Mouse (Mus musculus) left cerebral cortex, adult 8-10 months (tissue): Measurements from ENCODE around the gene Fer. TPM values are rescaled to one million over a fixed set of nuclear protein-coding genes. Genes with fewer than 3 reads are reported as not detected.
"Not testable (repeated sequence)": the region's sequence is repeated elsewhere in the genome, so short reads cannot be mapped to it uniquely, and the experiment has no call there.

Experiments used
- DNase-seq, 2 experiments: peaks; one replicate each; pipeline ENCODE4 v3.0.0; 2022; ENCODE audit warnings: low spot score in 2 of 2
- total RNA-seq, 4 experiments: library from RNA; stranded (reverse); gene quantifications; 2 replicates each; pipeline ENCODE4 v1.2.4; 2022

Gene Fer
- total RNA-seq, result 10 to 100 TPM; 30.3 to 33.7 (median 30.9) TPM

DNA sequence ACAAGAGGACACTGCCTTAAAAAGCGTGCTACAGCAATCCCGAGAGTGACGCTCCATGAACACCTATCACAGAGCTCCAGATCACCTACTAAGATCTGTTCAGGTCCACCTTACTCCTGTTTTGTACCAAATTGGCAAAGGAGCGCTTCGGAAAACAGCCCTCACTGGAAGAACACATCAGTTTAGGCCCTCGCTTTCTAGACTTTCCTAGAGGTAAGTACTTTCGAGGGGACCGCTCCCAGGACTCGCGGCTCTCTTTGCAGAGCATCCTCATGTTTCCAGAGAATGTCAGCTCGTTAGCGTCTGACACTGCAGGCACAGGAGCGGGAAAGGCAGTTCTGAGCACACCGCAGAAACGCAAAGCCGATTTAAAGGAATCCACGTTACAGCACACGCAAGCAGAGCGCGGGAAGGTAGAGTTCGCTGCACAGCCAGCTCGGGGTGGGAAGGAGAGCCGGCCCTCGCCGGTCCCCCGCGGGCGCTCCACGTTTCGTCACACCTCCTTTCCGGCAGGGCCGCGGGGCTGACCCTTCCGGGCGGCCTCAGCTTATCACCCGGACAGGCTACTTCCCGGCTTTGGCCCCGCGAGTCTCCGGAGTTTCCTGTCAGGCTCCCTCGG, at the start of gene Fer:
TSS of gene Fer (plus strand) at position 51 of the 619 bp plus-strand sequence.
- peak in 1 of 2 experiments; percentile 14 for DNase-seq

DNA sequence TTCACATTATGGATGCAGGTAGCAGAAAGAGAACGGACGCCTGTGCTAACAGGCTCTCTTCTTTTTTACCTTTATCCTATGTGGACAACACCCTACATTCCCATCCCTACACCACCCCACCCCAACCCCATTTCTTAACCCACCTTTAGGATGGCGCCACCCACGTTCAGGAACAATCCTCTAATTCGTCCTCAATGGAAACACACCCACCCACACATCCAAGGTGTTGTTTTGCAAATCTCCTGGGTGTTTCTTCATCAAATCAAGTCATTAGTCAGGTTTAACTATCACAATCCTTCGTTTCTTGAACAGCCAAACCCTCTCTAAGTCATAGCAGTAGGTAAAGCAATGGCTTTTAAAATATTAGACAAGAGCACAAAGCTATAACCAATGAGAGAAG, 49.3 kb upstream of the Fer start:
- DNase-seq, result no peak

DNA sequence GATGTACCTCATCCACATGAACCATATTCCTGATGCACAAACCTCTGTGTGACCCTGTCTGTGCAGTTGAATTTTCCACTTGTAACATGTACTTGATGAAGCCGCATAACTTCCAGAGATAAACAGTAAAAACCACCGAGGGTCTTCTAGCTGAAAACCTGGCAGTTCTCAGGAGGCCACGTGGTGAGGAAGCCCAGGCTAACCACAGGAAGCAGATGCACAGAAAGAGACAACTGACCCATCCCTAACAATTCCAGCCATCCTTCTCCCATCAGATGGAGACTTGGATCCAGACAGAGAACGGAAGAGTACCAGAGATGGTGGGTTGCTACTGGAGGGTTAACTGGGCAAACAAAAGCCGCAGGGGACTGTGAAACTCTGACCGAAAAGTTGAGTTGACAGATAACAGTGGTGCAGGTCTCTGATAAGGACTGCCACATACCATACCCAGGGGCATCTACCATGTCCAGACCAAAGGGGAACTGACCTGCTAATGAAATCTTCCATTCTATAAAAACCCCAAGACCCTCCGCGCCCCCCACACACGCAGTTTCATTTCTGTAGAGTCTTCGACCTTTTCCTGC, 44.3 kb upstream of the Fer start:
- no peak for DNase-seq

DNA sequence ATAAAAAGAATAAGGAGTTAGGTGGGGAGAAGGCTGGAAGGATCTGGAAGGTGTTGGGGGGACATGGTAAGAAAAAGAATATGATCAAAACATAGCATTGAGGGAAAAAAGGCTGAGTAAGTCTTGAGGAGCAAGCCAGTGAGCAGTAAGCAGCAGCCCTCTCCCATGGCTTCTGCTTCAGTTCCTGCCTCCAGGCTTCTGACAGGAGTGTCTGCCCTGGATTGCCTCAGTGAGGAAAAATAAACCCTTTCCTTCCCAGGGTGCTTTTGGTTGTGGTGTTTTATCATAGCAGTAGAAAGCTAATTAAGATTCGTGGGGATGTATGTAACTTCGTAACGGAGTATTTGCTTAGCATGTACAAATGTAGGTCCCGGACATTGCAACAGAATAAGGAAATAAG, 38.7 kb upstream of the Fer start:
- no peak for DNase-seq

DNA sequence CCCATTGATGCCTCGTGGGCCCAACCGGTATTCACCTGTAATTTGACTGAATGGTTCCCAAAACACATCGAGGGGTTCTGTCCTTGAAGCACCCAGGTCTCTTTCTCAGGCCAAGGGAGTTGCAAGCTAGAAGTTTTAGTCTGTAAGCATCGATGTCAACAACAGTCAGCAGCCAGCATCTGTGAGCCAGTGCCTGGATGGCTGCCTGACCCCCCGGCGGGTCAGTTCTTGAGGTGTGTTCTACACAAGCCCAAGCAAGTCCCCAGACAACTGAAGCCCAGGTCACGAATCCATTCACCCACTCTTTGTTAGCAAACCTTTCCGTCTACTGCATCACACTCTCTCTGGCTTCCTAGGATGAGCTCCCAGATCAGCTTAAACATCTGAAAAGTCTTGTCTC, 36.7 kb upstream of the Fer start:
- no peak for DNase-seq

DNA sequence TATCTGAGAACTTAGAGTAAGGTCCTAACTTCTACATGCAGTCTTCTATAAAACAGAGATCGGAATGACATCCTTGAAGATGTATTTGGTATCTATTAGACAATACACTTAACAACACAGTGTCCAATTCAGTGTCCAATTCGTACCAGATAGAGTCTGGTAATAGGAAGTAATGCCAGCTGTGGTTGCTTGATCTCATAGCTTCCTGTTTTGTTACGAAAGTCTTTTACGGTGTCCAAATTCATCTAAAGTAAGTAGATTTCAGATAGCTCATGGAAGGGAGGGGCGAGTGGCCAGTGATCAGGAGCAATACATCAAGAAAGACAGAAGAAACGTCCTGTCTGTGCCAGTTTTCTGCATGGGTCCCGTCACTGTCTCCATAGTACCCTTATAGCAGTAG, 36.1 kb upstream of the Fer start:
- no peak for DNase-seq

DNA sequence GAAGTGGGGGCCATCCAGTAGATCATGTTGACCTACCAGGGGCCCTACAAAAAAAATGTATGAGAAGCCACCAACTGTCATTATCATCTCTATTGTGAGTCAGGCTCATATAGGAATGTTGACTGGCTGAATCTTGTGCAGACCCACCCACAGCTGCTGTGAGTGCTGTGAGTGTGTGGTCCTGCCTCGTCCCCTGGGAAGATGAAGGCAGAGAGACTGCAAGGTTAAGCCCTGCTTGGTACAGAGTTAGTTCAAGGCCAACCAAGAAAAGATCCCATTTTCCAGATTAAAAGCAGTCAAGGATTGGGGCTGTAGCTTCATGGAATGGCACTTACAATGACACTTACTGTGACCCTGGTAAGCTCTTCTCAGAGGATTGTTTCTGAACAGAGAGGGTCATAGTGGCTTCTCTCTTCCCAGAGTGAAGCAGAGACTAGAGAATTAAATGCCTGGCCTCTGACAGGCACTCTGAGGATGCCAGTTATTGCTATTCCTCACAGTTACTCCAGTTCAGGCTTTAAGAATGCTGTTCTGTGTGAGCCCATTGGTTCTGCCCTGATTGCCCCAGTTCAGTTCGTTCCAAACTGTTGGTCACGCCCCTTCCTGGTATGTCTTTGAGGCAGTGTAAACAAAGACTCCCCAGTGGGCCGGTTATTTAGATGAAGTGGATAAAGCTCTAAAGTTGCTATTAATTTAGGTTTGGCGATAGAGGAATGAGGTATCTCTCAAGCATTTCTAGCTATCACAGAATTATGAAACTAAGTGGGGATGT, 34.1 kb upstream of the Fer start:
- DNase-seq, result no peak

DNA sequence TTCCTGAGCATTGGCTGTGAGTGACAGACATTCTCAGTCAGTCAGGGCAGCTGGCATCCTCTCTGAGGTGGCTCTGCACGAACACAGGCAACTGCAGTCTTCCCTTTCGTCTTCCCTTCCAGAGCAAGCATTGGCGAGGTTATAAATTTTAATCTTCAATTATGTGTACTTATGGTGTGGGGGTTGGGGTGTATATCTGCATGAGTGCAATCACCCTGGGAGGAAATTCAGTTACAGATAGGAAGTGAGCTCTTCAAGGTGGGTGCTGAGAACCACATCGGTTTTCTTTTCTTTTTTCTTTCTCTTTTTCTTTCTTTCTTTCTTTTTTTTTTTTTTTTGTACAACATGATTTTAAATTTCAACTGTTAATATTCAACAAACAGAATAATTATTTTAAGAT, 31.3 kb upstream of the Fer start:
- DNase-seq, result no peak

DNA sequence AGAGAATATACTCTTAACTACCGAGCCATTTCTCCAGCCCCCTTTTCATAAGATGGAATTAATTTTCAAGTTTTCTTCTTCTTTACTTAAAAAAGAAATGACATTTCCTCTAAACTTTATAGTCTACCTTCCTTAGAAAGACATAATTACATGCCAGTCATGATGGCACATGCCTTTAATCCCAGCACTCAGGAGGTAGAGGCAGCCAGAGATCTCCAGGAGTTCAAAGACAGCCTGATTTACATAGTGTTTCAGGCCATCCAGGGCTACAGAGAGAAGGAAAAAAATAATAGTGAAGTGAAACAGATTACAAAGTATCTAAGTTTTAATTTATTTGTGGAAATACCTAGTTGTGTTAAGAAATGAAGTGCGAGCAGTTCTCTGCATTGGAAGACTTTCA, 26.6 kb upstream of the Fer start:
- DNase-seq, result no peak

DNA sequence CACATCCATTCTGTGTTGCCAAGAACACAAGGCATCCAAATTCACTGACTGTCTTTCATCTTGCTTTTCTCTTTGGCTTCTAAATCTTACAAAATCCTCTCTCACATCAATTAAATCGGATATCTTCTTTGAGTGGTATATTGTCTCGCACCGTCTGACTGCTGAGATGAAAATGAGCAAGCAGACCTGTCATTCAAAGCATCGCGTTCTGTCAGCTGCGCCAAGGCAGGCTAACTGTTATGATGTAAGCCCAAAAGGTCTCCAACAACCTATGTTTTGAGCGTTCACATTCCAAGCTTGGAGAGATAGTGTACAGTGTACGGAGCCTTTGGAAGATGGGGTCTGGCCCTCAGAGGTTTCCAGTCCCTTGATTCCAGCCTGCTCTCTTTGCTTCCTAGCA, 26.2 kb upstream of the Fer start:
- DNase-seq, result no peak

DNA sequence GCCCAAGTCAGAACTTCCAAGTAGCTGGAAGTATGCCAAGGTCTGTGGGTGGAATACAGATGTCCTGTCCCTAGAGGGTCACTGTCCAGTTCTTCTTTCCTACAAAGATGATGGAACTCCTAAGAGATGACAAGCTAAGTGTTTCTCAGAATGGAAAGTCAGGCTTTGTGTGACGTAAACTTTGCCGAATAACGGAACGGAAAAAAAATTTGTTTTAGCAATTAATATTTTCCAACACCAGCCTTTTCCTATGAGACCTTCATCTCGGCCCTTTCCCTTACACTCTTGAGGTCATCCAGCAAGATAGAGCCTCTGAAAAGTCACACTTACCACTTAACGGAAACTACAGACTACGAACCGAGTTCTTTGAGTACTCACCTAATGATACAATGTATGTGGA, 24.7 kb upstream of the Fer start:
- no peak for DNase-seq

DNA sequence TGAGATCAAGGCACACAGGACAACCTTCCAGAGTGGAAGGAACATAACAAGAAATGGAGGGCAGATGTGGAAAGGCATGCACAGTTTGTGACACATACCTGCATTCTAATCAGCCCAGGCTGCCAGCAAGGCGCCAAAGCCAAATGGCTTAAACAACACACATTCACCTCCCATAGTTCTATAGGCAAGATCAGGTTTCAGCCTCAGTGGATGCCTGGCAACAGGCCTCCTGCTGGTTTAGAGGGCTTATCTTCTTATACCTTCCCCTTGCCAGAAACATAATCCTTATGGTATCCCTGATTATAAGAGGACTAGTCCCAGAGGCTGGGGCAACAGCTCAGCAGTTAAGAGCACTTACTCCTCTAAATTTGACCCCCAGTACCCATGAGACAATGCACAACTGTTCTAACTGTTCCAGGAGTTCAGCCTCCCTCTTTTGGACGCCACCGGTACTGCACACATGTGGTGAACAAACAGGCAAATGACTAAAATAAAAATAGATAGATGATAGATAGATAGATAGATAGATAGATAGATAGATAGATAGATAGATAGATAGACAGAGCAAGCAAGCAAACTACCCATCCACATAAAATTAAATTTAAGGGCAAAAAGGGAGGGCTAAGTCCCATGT, 23.1 kb upstream of the Fer start:
- no peak for DNase-seq

DNA sequence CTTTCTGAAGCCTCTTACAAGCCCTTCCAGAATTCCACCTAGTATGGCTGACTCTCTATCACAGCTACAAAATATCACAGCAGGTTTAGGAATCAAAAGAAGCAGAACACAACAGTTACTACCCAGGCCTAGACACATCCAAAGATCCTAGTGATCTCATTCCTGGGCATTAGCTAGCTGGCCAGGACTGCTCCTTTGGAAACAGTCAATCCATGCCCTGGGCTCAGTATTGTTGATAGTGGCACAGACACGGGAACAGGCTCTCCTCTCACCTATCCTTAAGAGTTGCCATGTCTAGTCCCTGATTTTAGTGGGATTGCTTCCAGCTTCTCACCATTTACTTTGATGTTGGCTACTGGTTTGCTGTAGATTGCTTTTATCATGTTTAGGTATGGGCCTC, 20.6 kb upstream of the Fer start:
- no peak for DNase-seq

DNA sequence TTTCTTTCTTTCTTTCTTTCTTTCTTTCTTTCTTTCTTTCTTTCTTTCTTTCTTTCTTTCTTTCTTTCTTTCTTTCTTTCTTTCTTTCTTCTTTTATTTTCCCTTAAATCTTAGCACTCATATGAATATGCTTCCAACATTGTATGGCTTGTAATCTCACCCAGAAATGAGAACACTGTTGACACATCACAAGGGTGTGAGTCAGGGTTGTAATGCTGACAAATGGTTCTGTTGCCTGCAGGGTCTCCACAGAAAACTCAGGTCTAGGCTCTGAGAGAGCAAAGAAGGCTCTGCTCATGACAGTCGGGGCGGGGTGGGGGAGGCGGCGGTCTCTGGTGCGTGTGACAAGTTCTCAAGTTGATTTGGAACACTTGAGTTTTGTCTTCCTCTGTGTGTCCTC, 17.9 kb upstream of the Fer start:
- no peak for DNase-seq

DNA sequence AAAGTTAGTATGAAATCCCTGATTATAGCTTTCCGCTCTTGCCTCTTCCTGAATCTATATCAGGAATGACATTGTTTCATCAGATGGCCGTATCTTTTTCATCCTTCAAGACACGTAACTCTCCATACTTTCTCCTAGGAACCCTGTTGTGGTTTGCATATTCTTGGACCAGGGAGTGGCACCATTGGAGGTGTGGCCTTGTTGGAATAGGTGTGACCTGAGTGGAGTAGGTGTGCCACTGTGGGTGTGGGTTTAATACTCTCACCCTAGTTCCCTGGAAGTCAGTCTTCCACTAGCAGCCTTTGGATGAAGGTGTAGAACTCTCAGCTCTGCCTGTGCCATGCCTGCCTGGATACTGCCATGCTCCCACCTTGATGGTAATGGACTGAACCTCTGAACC, 17.1 kb upstream of the Fer start:
- not testable (repeated sequence) for DNase-seq

DNA sequence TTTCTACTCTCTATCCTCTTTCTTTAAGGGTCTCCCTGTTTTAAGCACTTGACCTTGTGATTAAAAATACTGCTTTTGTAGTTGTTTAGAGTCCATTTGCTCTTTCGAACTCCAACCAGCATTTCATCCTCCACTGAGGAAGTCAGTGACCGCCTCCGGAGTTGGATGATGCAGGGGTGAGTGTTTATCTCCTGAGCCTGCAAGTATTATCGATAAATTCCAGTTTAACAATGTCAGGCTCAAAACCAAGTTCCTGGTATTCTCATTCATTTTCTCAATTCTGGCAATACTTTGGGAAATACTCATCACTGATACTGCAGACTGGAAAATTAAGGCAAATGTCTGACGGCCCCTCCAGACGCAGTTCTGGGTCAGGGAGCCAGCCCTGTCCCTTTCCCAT, 13.7 kb upstream of the Fer start:
- no peak for DNase-seq

DNA sequence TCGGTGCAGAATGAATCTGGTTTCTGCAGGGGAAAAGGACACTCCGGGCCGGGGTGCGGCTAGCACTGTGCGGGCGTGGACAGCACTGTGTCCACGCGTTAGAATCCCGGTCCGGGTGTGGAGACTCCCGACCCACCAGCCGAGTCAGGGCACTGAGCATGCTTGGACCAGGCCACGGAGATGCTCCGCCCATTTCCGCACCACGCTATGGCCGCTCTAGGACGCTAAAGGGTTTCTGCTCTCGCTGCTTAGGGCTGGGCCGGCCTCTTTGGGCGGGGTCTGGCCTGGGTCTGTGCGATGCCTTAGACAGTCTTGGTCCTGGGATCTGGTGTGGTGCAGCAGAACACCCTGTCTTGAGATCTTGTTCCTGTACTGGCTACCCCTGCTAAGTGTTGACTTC, 13.3 kb upstream of the Fer start:
- DNase-seq, result peak; percentile 58 to 83

DNA sequence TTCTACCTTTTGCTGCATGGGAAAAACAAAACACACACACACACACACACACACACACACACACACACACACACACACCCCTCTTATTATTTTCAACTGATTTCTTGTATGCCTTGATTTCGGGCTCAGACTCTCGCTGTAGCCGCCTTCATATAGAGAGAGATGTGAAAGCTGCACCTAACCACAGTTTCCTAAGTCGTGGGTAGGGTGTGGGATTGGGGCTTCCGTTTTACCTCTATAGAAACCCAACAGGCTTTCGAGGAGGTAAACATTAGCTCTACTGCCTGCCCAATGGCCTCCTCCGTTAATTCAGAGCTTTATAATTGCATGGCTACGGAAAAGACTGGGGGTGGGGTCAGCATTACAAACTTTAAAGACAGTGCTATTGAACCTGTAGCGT, 12.8 kb upstream of the Fer start:
- no peak for DNase-seq

DNA sequence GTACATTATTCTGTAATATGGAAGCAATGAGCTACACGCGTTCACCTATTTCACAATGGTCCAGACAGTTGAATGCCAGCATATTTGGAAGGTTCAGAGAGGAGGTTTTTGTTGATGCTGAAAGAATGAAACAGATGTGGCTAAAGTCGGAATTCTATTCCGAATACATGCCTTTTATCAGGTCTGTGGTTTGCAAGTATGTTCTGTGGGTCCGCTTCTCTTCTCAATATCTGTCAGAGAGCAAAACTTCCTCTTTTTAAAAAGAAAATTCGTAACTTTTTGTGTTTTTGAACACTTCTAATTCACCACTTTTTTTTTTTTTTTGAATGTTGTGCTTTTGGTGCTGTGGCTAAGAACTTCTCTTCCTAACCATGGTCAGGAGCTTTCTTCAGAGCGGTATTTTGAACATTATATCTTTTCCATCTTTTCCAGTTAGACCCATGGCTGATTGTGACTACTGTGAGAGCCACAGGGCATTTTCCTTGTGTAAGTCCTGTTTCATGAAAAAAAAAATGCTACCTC, 5.8 kb upstream of the Fer start:
- no peak for DNase-seq

DNA sequence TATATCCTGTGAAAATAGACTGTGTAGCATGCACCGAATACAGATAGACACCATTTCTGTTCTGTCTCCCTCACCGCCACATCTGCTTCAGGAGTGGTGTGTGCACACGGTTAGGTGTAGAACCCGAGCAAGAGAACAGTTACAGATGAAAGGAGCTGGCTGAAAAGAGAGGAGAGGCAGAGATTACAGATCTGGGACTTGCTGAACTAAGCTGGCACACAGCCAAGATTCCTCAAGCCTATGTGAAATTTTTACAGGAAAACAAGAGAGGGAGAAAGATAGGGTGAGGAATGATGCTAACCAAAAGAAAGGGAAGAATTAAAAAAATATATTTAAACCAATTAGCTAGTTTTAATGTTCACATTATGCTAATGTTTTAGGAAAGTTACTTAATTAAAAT, 1.9 kb upstream of the Fer start:
- no peak for DNase-seq

DNA sequence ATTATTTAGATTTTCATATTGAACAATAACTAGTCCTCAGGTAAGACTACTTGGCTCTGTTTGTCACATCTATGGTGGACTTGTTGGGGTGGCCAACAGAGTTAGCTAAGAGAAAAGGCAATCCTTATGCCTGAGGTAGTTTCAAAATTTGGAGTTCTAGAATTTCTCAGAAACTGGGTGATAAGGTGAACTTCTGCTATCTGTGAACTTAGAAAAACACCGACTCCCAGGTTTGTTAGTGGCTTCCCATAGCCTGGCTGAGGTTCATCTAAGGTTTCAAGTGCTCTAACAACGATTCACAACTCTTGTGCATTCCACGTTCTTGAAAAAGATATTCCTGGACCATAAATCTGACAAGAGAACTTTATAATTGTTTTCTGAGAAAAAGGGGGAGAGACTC, 463 bp upstream of the Fer start:
- no peak for DNase-seq

DNA sequence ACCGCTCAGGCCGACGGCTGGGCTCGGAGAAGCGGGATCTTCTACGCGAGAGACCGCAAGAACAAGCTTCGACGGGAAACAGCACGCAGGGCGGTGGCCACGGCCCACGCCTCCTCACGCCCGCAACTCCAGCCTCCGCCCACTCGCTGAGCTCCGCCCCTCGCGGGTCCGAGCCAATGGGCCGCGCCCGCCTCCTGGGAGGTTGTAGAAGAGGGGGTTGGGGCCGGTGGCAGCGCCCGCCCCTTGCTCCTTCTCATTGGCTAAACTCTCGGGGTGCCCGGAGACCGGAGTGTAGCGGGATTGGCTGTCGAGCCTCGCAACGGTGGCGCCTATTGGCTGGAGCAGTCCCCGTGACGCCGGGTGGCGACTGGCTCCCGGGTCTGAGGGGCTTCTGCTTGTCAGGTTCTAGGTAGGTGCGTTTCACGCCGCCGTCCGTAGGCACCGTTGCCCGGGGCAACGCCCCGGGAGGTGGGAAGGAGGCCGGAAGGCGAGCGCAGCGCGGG, 836 bp downstream of the Fer start, which contains the start of gene A930002H24Rik:
TSS of gene A930002H24Rik (minus strand) at position 145 of the 503 bp plus-strand sequence.
- DNase-seq, result peak; percentile 95 to 99
